Mouse (Mus musculus): Measurements from ENCODE around the gene Hist1h2bh. TPM values are rescaled to one million over a fixed set of nuclear protein-coding genes. Genes with fewer than 3 reads are reported as not detected.
"Not testable (repeated sequence)": the region's sequence is repeated elsewhere in the genome, so short reads cannot be mapped to it uniquely, and the experiment has no call there.

Hist1h2bh gene
- polyA plus RNA-seq, 1 experiment from 2014 or later, result 0.37 TPM

DNA sequence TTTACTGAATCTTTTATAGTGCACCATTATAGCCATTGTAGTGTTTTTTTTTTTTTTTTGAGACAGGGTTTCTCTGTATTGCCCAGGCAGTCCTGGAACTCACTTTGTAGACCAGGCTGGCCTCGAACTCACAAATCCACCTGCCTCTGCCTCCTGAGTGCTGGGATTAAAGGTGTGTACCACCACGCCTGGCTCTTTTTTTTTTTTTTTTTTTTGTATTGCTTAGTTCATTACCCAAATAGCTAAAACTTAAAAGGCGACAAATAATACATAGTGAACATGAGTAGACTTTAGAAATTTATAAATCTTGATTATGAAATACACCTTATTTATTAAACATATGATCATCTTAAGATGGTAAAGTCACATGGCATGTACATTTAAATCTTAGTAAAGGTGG lies 1.7 kb downstream of the Hist1h2bh start:
- H3K27me3 ChIP-seq, result no peaks in the 10 kb centered on the region
- H3K4me1 ChIP-seq, result peaks cover 8% of the 10 kb centered on the region
- no peaks in the 10 kb centered on the region for H3K36me3 ChIP-seq
- H3K27ac ChIP-seq, result no peak overlapping the region
- no peaks in the 10 kb centered on the region for H3K9me3 ChIP-seq (replicated peaks)
- WGBS, result 81% methylated on average over 3 of the region's 3 CpGs
- H3K4me2 ChIP-seq (replicated peaks), result no peak overlapping the region
- H3K4me3 ChIP-seq, result no peak overlapping the region
- H3K9ac ChIP-seq, result no peak overlapping the region
- no peak for ATAC-seq (ENCODE audit: low FRiP score)

DNA sequence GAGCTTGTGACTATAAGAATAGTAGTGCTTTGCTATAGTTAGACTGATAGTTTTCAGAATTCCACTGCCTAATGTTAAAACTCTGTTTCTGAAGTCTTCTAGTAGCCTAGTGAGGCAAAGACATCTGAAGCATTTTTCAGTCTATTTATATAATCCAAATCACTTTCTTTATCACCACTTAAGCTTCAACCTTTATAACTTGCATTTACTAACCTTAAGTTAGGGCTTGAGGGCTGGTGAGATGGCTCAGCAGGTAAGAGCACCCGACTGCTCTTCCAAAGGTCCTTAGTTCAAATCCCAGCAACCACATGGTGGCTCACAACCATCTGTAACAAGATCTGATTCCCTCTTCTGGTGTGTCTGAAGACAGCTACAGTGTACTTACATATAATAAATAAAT lies 3.4 kb downstream of the Hist1h2bh start:
- not testable (repeated sequence) for ATAC-seq (ENCODE audit: low FRiP score); H3K27me3 ChIP-seq; H3K4me2 ChIP-seq (replicated peaks); H3K9ac ChIP-seq; H3K27ac ChIP-seq; H3K36me3 ChIP-seq; H3K9me3 ChIP-seq (replicated peaks); H3K4me3 ChIP-seq
- peaks cover 15% of the 10 kb centered on the region for H3K4me1 ChIP-seq
- WGBS, result 65% methylated on average over 1 of the region's 1 CpGs

DNA sequence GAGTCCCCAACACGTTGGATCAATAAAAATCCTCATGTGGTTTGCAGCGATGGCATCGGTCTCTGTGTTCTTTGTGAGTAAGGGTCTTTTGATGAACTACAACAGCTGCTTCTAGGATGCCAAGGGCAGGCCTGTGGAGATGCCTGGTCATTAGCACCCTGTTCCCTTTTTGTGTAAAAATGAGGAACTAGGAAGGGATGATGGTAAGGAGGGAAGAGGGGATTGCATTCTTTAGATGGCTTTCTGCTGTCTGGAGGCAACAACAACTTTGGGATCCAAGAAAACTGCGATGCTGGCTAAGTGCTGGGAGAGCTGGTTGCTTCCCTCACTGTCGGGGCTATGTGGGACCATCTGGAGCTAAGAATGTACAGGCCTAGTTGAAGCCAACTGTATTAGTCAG lies 4.9 kb downstream of the Hist1h2bh start:
- Histone ChIP-seq H3K36me3 (no peaks in the 10 kb centered on the region), H3K9me3 (replicated peaks) (no peaks in the 10 kb centered on the region), H3K27me3 (no peaks in the 10 kb centered on the region), H3K27ac (no peak overlapping the region), H3K4me3 (no peak overlapping the region), H3K4me2 (replicated peaks) (0 out of 2 replicates have a peak overlapping the region, but pooled peaks have one; percentile 4), H3K9ac (no peak overlapping the region), H3K4me1 (peaks cover 23% of the 10 kb centered on the region)
- ATAC-seq (ENCODE audit: low FRiP score), result no peak
- WGBS, result 67% methylated on average over 5 of the region's 5 CpGs

- H3K4me3 ChIP-seq, result peak overlapping the region; percentile 13; the same call in 1 of the 2 replicates
- 91% methylated on average over 3 of the region's 3 CpGs for WGBS
Observed at GRCm38 (mm10) chr13:23537006-23537710, 6.0 kb downstream of the Hist1h2bh start.

DNA sequence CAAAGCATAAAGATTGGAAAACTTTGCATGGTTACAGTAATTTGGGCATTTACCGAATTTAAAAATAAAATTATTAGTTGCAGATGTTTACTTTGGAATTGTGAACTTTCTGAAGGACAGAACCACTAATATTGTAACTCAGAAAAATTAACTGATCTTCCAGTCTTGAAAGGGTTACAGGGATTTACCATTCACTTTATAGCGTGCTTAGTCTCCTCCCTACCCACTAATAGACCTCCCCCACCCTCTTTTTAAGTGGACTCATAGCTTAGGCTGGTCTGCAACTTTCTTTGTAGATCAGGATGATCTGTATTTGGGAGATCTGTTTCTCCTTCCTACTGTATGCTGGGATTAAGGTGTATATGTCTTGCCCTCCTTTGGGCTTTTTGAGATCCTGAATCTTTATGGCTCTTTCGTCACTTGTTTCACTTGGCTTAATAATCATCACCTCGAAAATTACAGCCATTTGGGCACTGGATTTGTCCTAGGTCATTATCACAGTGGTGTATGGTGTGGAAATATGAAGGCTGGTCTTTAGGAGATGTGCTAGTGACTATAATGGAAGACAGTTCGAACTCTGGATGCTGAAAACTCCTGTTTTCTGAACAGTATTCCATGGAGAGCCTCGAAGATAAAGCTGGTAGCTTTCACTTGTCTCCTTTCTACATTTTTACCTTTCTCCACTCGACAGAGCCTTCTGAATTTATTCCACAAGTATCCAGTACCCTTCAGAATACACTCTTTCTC lies 6.9 kb downstream of the Hist1h2bh start:
- Histone ChIP-seq H3K27me3 (no peaks in the 10 kb centered on the region), H3K4me1 (peaks cover 32% of the 10 kb centered on the region), H3K36me3 (no peaks in the 10 kb centered on the region), H3K27ac (no peak overlapping the region), H3K4me2 (replicated peaks) (peak overlapping the region; percentile 76), H3K9me3 (replicated peaks) (no peaks in the 10 kb centered on the region), H3K4me3 (peak overlapping the region; percentile 50), H3K9ac (peak overlapping the region; percentile 57)
- 19% methylated on average over 7 of the region's 7 CpGs for WGBS
- no peak for ATAC-seq (ENCODE audit: low FRiP score)

More at GRCm38 (mm10) chr13:23537006-23537710, 6.0 kb downstream of the Hist1h2bh start:
- Histone ChIP-seq H3K9me3 (replicated peaks) (no peaks in the 10 kb centered on the region), H3K9ac (0 out of 2 replicates have a peak overlapping the region, but pooled peaks have one; percentile 10), H3K4me2 (replicated peaks) (peak overlapping the region; percentile 76), H3K27ac (no peak overlapping the region), H3K27me3 (no peaks in the 10 kb centered on the region), H3K4me1 (peaks cover 30% of the 10 kb centered on the region), H3K36me3 (no peaks in the 10 kb centered on the region)
- no peak for ATAC-seq (ENCODE audit: low FRiP score)

- H3K4me3 ChIP-seq, result peak within 1 kb of the TSS; percentile 50
- H3K9me3 ChIP-seq (replicated peaks); H3K27me3 ChIP-seq; H3K36me3 ChIP-seq: not testable (repeated sequence)
- WGBS, result under 1% methylated on average over 41 of the region's 62 CpGs
- peak within 1 kb of the TSS; percentile 76 for H3K4me2 ChIP-seq (replicated peaks)
- H3K4me1 ChIP-seq, result peaks cover 32% of the 10 kb centered on the region
- ATAC-seq (ENCODE audit: low FRiP score), result peak; percentile 91
- H3K27ac ChIP-seq, result peak within 1 kb of the TSS; percentile 86
- H3K9ac ChIP-seq, result peak within 1 kb of the TSS; percentile 59
Observed at GRCm38 (mm10) chr13:23535137-23536075, 7.8 kb downstream of the Hist1h2bh start, which contains the start of gene Hist1h3g. Hist1h3g (plus strand) TSS chr13:23535422.

- Histone ChIP-seq H3K27ac (peak overlapping the region; percentile 86), H3K4me2 (replicated peaks) (peak overlapping the region; percentile 76), H3K9me3 (replicated peaks) (no peaks in the 10 kb centered on the region), H3K9ac (peak overlapping the region; percentile 36), H3K4me1 (peaks cover 32% of the 10 kb centered on the region), H3K4me3 (peak overlapping the region; percentile 50), H3K27me3 (no peaks in the 10 kb centered on the region), H3K36me3 (no peaks in the 10 kb centered on the region)
- ATAC-seq (ENCODE audit: low FRiP score), result no peak
- WGBS, result under 1% methylated on average over 15 of the region's 15 CpGs
Observed at GRCm38 (mm10) chr13:23534368-23535131, 8.6 kb downstream of the Hist1h2bh start.

GRCm38 (mm10) chr13:23533560-23534367 lies 9.4 kb downstream of the Hist1h2bh start, which contains the start of gene Hist1h2af:
Hist1h2af (plus strand) TSS chr13:23533906.
- H3K27me3 ChIP-seq; H3K9me3 ChIP-seq (replicated peaks); H3K36me3 ChIP-seq: not testable (repeated sequence)
- WGBS, result under 1% methylated on average over 30 of the region's 53 CpGs
- H3K4me3 ChIP-seq, result peak within 1 kb of the TSS; percentile 51
- H3K27ac ChIP-seq, result peak within 1 kb of the TSS; percentile 97
- peak within 1 kb of the TSS; percentile 36 for H3K9ac ChIP-seq
- peak; percentile 38 for ATAC-seq (ENCODE audit: low FRiP score)
- H3K4me2 ChIP-seq (replicated peaks), result peak within 1 kb of the TSS; percentile 76
- peaks cover 32% of the 10 kb centered on the region for H3K4me1 ChIP-seq

DNA sequence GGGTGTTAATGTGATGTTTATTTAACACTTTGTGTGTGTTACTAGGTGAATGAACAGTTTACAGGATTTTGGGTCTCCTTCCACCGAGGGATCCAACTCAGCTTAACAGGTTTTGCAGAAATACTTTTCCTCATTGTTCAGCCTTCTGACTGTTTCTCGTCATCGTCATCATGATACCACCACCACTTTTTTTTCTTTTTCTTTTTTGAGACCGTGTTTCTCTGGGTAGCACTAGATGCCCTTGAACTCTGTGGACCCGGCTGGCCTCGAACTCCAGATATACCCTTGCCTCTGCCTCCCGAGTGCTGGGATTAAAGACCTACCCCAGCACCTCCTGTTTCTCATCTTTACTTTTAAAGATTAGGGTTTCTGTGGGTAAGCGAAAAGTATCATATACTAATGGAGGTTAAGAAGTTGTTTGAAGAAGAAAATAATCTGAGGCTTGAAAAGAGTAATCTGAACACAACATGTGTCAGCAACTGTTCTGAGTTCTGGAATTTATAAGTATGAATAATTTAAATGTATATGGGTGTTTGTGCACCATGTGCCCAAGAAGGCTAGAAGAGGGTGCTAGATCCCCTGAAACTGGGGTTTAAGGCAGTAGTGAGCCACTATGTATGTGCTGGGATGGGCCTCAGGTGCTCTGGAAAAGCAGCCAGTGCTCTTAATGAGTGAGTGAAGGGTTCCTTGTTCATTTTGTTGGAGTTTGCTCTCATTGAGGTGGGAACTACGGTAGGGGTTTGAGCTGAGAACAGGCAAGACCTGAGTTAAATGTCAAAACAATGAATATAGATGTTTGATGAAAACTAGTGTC lies 10.7 kb downstream of the Hist1h2bh start:
- Histone ChIP-seq H3K4me2 (replicated peaks) (peak overlapping the region; percentile 76), H3K4me1 (peaks cover 32% of the 10 kb centered on the region), H3K4me3 (peak overlapping the region; percentile 51), H3K9ac (peak overlapping the region; percentile 64), H3K27me3 (no peaks in the 10 kb centered on the region), H3K27ac (peak overlapping the region; percentile 97), H3K9me3 (replicated peaks) (no peaks in the 10 kb centered on the region), H3K36me3 (no peaks in the 10 kb centered on the region)
- 25% methylated on average over 9 of the region's 9 CpGs for WGBS
- no peak for ATAC-seq (ENCODE audit: low FRiP score)
